Mouse (Mus musculus): ENCODE data around the gene Galr3.
A peak's percentile ranks its signal among the peaks of the same experiment; 100 is the strongest.
"Not testable (repeated sequence)": the region's sequence is repeated elsewhere in the genome, so short reads cannot be mapped to it uniquely, and the experiment has no call there.

Gene Galr3

DNA sequence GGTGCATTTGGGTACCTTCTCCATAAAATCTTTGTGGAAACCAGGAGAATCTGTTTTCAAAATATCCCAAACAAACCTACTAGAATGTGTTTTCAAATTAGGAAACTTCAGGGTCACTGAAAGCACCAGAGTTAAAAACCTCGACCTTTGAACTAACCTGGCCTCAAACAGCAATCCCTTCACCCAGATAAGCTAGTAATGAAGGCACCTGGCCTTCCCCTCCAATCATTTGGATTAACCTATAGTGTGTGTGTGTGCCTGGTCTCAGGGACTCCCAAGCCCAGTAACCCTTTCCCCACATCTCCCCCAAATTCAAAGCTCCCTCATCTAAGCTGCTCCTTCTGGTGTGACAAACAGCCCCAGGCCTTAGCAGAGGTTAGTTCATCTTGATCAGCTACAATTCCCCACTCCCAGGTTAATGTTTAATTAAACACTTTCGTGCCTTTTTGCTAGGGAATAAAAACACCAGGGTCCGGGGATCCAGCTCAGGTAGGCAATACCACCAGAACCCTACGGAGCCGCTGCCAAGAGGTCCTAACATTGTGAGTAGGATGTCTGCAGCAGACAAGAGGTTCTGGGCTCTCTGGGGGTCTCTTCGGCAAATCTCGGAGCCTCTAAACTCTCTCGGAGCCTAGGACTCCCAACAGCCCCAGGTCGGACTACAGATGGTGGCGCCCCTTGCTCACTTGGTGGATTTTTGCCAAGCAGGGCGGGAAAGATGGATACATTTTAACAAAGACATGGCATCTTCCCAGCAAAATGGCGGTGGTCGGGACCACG, 15.0 kb upstream of the Galr3 start:
- DNase-seq (ENCODE audit: low spot score in 2 of 2) = no peak

DNA sequence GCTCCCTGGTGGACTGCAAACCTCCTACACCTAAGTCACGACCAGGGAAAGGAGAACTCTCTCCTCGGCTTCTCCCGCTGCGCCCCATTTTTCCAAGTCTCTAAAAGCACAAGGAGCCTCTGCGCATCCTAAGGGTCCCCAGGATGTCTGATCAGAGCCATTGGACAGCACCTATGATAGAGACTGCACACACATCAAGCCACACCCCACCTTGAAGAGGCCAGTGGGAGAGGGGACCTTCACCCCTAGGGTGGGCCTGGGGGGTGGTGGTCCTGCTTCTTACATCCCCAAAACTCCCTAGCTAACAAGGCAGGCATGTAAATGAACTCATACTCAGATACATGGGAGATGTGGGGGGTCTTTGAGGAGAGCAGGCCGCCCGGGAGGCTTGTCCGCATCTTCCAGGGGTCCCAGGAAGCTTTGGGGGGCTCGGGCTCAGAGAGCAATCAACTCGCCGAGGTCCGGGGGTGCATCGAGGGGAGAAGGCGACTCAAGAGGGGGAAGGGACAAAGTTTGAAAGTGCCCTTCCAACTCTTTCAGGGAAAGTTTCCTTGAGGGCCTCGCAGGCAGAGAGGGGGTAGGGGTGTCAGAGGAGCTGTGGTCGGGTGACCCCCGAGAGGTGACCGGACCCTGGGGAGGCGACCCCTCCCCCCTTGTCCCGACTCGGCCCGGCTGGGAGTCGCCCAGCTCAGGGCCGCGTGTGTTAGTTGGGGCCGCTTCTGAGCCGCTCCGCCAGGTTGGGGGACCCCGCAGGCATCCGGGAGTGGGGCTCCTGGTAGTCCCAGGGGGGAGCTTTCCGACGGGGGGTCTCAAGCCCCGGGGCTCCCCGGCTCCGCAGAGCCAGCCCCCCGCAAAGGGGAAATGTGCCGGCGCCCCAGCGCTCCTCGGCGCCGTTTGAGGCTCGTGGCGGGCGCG, 14.1 kb upstream of the Galr3 start:
- no peak for DNase-seq (ENCODE audit: low spot score in 2 of 2)

DNA sequence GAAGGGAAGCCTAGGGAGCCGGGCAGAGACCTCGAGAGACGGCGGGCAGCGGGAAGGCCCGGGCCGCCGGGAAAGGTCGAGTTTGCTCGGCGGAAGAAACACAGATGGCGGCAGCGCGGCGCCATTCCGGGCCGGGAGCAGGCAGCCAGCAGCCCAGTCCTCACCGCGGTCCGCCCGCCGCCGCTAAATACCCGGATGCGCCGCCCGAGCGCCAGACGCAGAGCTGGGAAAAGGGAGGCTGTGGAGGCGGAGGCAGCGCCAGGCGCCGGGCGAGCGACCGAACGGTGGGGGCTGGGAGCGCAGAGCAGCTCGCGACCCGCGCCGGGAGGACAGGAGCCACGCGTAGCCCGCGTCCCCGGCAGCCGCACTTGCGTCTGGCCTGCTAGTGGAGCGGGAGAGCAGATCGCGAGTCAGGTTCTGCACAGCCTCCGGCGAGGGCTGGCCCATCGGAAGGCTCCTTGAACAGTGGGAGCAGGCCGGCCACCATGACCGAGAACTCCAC, 13.4 kb upstream of the Galr3 start, which contains the start of gene H1f0:
H1f0 (plus strand) TSS at position 214 of the 502 bp plus-strand sequence.
- peak; percentile 81 to 92 for DNase-seq (ENCODE audit: low spot score in 2 of 2)

DNA sequence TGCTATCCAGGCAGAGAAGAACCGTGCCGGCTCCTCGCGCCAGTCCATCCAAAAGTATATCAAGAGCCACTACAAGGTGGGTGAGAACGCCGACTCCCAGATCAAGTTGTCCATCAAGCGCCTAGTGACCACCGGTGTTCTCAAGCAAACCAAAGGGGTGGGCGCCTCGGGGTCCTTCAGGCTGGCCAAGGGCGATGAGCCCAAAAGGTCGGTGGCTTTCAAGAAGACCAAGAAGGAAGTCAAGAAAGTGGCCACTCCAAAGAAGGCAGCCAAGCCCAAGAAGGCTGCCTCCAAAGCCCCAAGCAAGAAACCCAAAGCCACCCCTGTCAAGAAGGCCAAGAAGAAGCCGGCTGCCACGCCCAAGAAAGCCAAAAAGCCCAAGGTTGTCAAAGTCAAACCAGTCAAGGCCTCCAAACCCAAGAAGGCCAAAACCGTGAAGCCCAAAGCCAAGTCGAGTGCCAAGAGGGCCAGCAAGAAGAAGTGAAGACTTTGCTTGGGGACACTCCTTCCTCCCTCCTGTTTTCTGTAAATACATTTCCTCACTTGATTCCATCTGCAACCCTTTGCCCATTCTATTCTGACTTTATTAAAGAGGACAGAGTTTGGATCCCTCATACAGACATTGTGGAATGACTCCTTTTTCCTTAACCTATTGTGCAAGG, 12.7 kb upstream of the Galr3 start:
- no peak for DNase-seq (ENCODE audit: low spot score in 2 of 2)

DNA sequence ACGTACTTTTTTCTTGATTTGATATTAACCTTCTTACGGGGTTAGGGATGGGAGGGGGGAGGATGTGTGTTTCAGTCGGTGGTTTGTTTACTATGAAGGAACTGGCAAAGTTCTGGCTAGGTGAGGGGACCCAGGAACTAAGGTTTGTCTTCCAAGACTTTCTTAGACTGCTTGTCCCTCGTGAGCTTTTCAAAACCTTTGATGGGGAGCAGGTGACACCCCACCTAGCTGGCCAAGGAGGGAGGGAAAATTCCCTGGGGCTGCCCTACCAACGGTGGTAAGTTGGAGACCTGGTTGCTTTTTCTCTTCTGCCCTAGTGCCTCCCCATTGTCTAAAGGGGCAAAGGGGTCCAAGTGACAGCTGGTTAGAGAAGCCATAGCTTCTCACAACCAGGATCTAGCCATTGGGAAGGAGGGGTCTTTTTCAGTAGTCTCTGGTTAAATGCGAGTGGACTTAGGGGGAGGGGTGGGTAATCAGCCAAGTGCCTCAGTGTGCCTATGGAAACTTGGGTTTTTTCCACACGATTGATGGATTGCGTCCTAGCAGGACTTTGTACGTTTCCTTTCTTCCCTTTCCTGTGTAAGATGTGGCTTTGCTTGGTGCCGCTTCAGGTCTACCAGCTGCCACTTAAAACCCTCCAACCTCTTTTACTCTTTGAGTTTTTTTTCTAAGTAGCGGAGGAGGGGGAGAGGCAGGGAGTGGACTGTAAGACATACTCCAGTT, 12.0 kb upstream of the Galr3 start:
- DNase-seq (ENCODE audit: low spot score in 2 of 2) = no peak

DNA sequence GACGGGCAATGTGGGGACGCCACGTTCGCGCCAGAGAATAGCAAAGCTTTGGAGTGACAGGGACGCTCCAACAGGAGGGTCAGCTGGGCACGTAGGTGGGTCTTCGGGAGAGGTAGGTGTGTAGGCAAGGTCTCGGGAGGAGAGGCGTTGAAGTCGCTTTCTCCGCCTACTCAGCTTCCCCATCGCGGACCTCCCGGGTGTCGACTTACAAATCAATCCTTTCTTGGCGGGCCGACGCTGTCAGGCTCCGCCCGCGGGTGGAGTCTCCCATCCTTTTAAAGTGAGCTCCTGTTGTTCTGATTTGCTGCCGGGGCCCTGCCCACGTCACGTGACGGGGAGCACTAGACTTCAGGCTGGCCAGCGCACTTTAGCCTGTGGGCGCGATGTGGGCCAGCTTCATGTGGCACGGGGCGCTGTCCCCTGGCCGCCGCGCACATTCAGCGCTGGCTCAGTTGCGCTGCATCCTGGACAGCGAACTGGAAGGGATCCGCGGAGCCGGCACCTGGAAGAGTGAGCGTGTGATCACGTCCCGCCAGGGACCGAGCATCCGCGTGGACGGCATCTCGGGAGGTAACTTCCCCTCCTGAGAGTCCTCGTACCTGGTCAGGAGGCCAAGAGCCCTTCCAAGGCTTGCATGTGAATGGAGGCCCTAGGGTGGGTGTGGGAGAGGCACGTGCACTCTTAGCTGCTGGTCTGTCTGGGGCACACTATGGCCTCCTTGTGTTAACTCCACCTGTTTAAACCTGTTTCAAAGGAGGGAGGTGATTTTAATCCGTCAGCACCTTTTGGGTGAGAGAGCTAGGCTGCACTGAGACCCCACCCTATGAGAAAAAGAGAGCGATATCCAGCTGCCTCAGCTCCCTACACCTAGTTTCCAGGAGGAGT, 10.9 kb upstream of the Galr3 start:
- DNase-seq (ENCODE audit: low spot score in 2 of 2) = peak; percentile 61 to 74

DNA sequence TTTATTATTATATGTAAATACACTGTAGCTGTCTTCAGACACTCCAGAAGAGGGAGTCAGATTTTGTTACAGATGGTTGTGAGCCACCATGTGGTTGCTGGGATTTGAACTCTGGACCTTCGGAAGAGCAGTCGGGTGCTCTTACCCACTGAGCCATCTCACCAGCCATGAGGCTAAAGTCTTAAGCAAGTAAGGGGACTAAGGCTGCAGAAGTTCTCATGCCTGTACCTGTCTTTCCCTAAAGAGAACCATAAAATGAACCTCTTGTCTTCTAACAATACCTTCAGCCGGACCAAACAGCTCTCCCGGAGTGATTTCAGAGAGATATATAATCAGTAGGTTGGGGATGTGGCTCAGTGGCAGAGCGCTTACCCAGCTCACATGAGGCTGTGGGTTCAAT, 9.8 kb upstream of the Galr3 start:
- DNase-seq (ENCODE audit: low spot score in 2 of 2) = not testable (repeated sequence)

DNA sequence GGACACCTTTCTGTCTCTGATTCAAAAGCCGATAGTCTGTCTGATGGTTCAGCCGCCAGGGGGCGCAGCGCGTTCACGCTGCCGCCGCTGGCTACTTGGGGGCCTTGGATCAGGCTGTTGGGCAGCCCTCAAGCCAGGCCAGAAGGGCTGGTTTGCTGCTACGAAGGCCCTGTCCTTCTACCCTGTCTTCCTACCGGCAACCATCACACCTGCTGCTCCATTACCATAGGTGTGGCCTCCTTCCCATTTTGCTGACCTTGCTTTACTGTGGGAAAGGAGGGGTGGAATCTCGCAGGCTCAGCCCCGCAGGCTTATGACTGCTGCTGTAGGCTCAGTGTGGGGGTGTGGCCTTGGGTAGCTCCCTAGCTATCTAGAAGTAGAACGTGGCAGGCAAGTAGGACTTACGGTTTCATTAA, 3.8 kb upstream of the Galr3 start:
- peak; percentile 74 to 93 for DNase-seq (ENCODE audit: low spot score in 2 of 2)

DNA sequence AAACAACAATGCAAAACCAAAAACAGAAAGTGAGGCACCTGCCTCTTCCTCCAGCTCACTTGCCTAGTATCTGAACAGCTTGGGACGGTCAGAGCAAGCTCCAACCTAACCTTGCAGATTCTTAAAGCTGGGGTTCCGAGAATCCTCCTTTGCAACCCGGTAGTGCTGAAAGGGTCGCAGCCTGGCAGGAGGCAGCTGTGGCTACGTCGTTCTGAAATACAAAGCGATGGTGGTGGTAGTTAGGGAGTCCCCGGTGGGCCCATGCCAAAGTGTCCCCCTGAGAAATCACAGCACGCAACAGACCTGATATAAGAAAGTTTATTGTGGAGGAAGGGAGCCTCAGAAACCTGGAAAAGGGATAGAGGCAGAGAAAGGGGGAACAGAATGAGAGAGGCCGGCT, 3.4 kb upstream of the Galr3 start:
- DNase-seq (ENCODE audit: low spot score in 2 of 2) = no peak

DNA sequence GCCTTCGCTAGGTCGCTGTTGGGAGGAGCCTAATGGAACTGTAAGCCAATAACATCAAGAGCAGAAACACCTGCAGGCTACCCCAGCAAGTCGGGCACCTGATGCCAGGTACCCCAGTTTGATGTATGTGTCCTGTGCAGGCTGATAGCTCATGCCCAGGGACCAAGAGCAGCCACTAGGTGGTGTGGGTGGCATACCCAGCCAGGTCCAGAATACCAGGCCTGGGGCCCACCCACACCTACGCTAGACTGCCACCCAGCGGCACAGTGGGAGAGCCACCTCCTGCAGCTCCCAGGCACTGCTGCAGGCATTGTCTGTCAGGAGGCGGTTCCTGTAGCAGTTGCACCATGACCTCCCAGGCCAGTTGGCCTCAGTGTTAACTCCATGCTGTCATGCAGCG, 2.8 kb upstream of the Galr3 start:
- DNase-seq (ENCODE audit: low spot score in 2 of 2) = peak; percentile 88 to 93

DNA sequence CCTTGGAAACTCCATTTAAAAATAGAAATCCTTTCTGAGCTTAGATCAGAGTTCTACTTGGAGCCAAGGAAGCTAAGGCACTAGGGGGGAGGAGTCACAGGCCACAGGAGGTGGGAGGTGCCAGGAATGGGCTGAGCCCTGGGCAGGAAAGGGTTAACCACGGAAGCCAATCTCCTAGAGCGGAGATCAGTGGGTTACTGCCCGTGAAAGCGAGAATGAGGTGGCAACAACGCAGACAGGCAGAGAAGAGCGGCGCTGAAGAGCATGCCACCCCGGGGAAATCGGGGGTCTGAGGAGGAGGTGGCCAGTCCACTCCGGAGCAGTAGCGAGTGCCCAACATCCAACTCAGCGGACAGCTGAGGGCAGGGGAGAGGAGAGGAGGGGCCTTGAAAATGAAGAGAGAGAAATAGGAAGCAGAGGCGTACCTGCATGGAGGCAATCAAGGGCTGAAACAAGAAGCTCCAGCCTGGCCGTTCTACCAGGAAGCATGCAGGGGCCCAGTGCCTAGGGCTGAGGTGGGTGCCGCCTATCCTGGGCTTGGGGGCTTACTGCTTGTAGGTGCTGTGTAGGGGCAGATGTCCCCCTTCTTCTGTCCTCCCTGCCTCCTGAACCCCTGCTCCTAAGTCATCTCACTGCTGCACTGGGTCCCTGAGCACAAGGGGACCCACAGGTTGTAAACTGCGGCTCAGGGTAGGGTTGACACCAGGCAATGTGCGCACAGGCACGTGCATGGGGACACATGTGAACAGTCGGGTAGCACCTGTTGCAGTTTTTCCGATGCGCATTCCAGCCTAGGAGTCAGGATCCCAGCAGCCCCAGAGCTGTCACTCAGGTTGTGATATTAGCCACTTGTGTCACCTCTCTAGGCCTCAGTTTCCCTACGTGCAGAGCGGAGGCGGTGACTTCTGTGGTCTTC, 926 bp upstream of the Galr3 start:
- DNase-seq (ENCODE audit: low spot score in 2 of 2) = no peak

DNA sequence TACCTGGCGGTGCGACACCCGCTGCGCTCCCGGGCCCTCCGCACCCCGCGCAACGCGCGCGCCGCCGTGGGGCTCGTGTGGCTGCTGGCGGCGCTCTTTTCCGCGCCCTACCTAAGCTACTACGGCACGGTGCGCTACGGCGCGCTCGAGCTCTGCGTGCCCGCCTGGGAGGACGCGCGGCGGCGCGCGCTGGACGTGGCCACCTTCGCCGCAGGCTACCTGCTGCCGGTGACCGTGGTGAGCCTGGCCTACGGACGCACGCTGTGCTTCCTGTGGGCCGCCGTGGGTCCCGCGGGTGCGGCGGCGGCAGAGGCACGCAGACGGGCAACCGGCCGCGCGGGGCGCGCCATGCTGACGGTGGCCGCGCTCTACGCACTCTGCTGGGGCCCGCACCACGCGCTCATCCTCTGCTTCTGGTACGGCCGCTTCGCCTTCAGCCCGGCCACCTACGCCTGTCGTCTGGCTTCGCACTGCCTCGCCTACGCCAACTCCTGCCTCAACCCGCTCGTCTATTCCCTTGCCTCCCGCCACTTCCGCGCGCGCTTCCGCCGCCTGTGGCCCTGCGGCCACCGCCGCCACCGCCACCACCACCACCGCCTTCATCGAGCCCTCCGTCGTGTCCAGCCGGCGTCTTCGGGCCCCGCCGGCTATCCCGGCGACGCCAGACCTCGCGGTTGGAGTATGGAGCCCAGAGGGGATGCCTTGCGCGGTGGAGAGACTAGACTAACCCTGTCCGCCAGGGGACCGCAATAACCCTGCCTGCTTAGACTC, 1.2 kb downstream of the Galr3 start:
- no peak for DNase-seq (ENCODE audit: low spot score in 2 of 2)

DNA sequence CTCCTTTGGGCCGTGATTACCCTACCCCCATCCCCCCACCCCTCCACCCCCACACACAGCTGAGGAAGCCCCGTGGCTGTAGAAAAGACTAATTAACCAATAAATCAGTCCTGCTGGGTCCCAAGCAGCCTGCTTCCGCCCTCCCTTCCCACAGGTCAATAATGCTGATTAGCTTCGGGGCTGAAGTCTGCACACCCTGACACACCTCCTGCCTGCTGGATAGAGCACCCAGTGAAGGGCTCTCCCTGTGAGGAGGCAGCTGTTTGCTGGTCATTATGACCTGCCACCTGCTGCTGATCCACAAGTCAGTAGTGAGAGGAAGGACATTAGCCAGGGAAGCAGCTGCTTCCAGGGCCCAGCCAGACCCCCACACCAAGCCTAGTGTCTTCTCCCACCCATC, 3.2 kb downstream of the Galr3 start:
- no peak for DNase-seq (ENCODE audit: low spot score in 2 of 2)

DNA sequence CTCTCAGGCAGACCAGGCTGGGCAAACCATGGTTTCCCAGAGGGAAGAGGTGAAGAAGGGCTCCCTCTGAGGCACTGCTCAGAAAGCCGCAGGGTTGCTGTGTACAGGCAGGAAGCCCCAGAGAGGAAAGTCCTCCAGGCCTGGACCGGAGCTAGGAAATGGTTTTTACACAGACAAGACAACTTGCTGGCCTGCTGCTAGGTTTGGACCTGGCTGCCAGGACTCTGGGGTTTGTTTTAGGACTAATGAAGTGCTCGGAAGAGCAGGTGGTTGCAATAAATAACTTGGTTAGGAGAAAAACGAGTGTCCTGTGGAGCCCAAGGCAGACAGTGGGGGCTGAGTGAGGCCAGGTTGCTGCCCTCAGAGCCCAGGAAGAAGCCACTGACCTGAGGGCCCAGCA, 6.5 kb downstream of the Galr3 start:
- DNase-seq (ENCODE audit: low spot score in 2 of 2) = no peak

DNA sequence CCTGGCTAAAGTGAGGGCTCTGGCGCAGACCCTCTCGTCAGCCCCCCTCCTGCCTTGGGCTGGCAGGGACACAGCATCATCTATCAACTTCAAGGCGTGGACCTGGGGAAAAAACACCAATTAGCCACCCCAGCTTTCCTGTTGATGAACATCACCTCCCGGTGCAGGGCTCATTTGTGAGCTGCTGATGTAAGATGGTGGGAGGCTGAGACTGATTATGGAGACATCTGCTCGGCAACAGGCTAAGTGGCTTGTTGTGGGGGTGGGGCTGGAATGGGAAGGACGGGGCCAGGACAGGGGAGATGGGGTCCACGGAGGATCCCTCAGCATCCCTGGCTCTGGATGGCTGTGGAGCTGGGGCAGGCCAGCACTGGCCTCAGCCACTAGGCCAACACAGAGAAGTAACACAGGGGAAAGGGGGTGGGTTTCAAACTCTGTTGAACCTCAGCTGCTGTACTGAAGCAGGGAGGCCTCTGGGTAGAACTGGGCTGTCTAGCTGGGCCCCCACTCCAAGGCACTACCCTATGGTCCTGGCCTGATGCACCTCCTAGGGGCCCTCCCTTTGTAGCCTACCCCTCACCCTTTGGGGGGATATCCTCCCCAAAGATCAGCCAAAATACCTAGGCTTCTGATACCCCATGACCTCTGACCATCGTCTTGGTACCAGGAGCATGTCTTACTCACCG, 8.6 kb downstream of the Galr3 start:
- DNase-seq (ENCODE audit: low spot score in 2 of 2) = no peak

DNA sequence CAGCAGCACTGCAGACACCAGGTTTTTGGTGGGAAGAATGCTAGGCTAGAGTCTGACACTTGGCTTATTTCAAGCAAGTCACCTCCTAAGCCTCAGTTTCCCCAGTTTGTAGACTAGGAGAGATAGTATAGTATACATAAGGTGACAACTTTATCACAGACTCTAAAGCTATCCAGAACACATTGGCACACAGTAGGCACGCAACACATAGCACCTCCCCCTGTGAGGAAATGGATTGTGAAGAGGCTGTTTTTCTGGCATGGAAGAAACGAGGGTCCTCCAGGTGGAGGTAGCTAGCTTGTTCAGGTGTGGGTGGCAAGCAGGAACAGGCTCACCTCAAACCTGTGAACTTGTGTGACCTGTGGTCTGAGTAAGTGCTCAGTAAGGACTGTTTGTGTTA, 9.3 kb downstream of the Galr3 start:
- DNase-seq (ENCODE audit: low spot score in 2 of 2) = no peak

DNA sequence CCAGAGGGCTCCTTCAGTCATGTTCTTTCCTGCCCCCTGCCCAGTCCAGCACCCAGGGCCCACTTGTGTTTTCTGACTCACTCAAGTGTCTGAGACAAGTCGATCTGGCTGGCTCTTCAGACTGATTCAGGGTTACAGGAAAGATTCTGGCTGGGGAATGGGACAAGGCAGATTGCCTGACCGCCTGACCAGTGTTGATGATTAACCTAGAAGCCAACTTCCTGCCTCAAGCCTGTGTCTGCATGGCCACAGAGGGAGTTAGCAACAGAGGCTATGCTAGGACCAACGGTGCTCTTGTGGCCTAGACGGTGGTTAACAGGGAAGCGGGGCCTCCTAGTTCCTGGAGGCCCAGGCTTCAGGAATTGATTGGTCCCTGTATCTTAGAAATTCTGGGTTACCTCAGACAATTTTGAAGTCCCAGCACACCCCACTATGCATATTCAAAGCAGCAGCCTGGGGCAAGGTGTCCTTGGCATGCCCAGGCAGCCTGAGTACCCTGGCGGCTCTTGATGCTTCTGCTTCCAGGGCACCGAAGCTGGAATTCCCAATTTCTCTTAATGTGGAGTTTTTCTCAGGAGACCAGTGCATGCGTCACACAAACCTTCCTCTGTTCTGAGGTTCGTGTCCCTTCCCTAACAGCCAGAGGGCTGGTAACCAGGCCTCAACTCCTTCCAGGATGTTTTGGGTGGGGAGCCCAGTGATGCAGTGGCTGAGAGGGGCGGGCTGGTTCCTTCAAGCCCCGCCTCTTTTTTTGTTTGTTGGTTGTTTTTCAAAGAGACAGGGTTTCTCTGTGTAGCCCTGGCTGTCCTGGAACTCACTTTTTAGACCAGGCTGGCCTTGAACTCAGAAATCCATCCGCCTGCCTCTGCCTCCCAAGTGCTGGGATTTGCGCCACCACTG, 10.0 kb downstream of the Galr3 start:
- no peak for DNase-seq (ENCODE audit: low spot score in 2 of 2)

All from spleen, postnatal 4 days (tissue).